Mouse (Mus musculus) myocyte (in vitro differentiated cells): ENCODE data around the gene Lsm4.

Experiments used
- CEBPB ChIP-seq: IDR thresholded peaks from 2 replicates; pipeline ENCODE4 v1.6.1; 2011; ENCODE audit warnings: mild to moderate bottlenecking, moderate library complexity; ENCODE audit not compliant: poor library complexity, insufficient read depth, severe bottlenecking
- E2F4 ChIP-seq: IDR thresholded peaks from one replicate; pipeline ENCODE4 v1.6.1; 2011; ENCODE audit warnings: mild to moderate bottlenecking, control low read depth, moderate library complexity; ENCODE audit not compliant: insufficient read depth
- MAX ChIP-seq: IDR thresholded peaks from one replicate; pipeline ENCODE4 v1.6.1; 2011; ENCODE audit warnings: low read depth, mild to moderate bottlenecking, control low read depth
- MYOD1 ChIP-seq, 3 experiments: IDR thresholded peaks; one replicate each; pipeline ENCODE4 v1.6.1; 2011; ENCODE audit warnings: control low read depth in 2 of 3, low read depth in 2 of 3, mild to moderate bottlenecking in 2 of 3, moderate library complexity in 1 of 3; ENCODE audit not compliant: insufficient read length in 2 of 3, control insufficient read depth in 1 of 3
- MYOG ChIP-seq, 3 experiments: IDR thresholded peaks; one replicate each; pipeline ENCODE4 v1.6.1; 2011; ENCODE audit warnings: control low read depth in 2 of 3, low read depth in 2 of 3, mild to moderate bottlenecking in 2 of 3; ENCODE audit not compliant: insufficient read length in 2 of 3, control insufficient read depth in 1 of 3, insufficient read depth in 1 of 3
- POLR2A ChIP-seq: IDR thresholded peaks from one replicate; pipeline ENCODE4 v1.6.1; 2011; ENCODE audit warnings: low read depth, mild to moderate bottlenecking, control low read depth, moderate library complexity; ENCODE audit not compliant: insufficient read length
- POLR2AphosphoS2 ChIP-seq: IDR thresholded peaks from one replicate; pipeline ENCODE4 v1.6.1; 2011; ENCODE audit warnings: low read depth, control low read depth; ENCODE audit not compliant: insufficient read length
- TCF12 ChIP-seq: IDR thresholded peaks from one replicate; pipeline ENCODE4 v1.6.1; 2011; ENCODE audit warnings: mild to moderate bottlenecking, control low read depth; ENCODE audit not compliant: poor library complexity, insufficient read depth, severe bottlenecking
- USF1 ChIP-seq: IDR thresholded peaks from one replicate; pipeline ENCODE4 v1.6.1; 2011; ENCODE audit warnings: low read depth, mild to moderate bottlenecking, control low read depth, moderate library complexity

DNA sequence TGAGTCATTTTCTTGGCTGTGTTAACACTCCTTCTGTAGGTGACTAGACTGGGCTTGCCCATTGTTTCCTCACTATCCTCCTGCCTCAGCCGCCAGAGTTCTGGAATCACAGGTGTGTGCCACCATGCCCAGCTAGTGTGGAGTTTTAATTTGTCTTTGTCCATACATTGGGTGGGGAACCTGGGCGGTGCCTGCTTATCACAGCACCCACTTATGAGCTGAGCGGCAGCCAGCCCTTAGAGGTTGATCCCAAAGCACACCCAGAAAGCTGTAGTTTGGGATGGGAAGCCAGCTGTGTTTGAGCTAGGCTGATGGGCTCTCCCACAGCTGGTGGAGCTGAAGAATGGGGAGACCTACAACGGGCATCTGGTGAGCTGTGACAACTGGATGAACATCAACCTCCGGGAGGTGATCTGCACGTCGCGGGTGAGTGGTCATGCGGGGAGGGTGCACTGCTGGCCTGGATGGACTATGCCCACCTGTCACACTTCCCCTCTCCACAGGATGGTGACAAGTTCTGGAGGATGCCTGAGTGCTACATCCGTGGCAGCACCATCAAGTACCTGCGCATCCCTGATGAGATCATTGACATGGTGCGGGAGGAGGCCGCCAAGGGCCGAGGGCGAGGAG is 4.5 kb downstream of the Lsm4 start:
- no peak for TF ChIP-seq POLR2A
- TF ChIP-seq TCF12, result no peak
- no peak for TF ChIP-seq MYOG (IDR thresholded peaks at IDR 0.05; ENCODE audit: control insufficient read depth in 1 of 3, insufficient read depth in 1 of 3, insufficient read length in 2 of 3, low read depth in 2 of 3)
- no peak for TF ChIP-seq USF1
- no peak for TF ChIP-seq E2F4
- TF ChIP-seq MAX, result no peak
- TF ChIP-seq CEBPB, result no peak
- TF ChIP-seq POLR2AphosphoS2, result no peak
- no peak for TF ChIP-seq MYOD1 (IDR thresholded peaks at IDR 0.05; ENCODE audit: control insufficient read depth in 1 of 3, insufficient read length in 2 of 3, low read depth in 2 of 3)
